Mouse (Mus musculus) Muller cell, postnatal 12 days (primary cell): ENCODE measurements around the gene Rai1.

ENCODE experiments used
- DNase-seq: peaks from one replicate; pipeline ENCODE4 v3.0.0-alpha.2; 2015; ENCODE audit errors: inconsistent ontology term

Rai1 gene

GRCm38 (mm10) chr11:60163362-60163761 lies 58.5 kb downstream of the Rai1 start:
- DNase-seq, result no peak

- DNase-seq, result no peak
These were observed 59.6 kb downstream of the Rai1 start for GRCm38 (mm10) chr11:60164450-60164849.

GRCm38 (mm10) chr11:60165076-60165475 lies 60.3 kb downstream of the Rai1 start:
- DNase-seq, result peak; percentile 46

DNA sequence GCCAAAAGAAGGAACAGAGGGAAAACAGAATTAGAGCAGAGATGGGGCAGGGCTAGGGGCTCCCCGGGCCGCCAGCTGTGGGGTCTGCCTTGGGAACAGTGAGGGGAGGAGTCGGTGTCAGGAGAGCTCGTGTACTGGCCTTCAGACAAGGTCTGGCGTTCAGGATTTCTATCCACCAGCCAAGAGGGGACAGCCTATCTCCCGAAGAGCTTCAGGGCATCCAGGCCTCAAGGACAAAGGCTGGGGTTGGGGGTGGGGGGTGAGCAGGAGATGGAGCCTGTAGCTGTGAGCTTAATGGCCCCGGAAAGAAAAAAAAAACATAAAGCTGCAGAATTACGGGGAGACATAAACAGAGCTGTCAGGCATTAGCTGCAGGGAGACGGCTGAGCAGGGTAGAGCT lies 64.0 kb downstream of the Rai1 start:
- no peak for DNase-seq

- no peak for DNase-seq
These were observed 67.3 kb downstream of the Rai1 start for GRCm38 (mm10) chr11:60172074-60172473.

DNA sequence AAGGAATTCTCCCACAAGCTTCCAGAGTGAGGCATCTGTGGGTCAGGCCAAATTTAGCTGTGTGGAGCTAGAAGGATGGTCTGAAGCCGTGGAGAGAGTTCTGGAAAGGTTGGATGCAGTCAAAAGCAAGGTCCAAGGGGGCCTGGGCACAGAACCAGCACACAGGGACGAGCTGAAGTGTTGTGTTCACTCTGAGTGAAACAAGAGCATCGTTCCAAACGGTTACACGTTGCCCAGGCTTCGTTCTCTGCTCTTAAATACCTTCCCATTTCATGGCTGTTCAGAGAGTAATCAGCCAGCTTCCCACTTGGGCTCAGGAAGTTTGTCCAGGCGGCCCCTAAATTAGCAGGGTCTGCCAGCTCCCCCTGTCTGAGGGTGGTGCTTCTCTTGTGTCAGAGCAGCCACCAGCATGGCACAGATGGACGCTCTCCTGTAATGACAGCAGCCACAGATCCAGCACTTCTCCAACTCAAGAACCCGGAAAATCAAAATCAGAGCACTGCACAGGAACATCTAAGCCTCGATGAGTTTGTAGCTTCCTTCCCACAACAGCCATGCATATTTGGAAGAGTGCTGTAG lies 68.9 kb downstream of the Rai1 start:
- DNase-seq, result no peak

GRCm38 (mm10) chr11:60175371-60176181 lies 70.8 kb downstream of the Rai1 start:
- DNase-seq, result peak; percentile 63

- DNase-seq, result peak; percentile 45
These were observed 71.6 kb downstream of the Rai1 start for GRCm38 (mm10) chr11:60176182-60176974.

- peak; percentile 72 for DNase-seq
These were observed 72.3 kb downstream of the Rai1 start for GRCm38 (mm10) chr11:60176975-60177657.

DNA sequence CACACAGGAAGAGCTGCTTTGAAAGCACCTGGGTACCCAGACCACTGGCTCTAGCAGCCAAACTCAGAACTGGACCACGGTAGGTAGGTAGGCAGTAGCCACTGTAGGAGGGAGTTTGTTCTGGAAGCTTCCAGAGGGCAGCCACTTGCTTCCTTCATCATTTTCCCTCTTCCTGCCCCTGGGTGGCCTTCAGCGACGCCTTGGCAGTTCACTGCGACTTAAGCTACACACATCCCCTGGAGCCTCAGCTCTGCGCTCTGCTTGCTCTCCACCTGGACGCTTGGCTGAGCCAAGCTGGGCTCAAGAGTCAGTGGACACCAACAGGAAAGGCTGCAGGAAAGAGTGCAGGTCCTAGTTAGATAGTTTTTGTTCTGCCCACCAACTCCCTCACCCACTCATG lies 73.2 kb downstream of the Rai1 start:
- no peak for DNase-seq

GRCm38 (mm10) chr11:60178506-60178905 lies 73.7 kb downstream of the Rai1 start:
- no peak for DNase-seq

GRCm38 (mm10) chr11:60182116-60182670 lies 77.4 kb downstream of the Rai1 start:
- peak; percentile 58 for DNase-seq

GRCm38 (mm10) chr11:60182741-60183140 lies 77.9 kb downstream of the Rai1 start:
- DNase-seq, result no peak

DNA sequence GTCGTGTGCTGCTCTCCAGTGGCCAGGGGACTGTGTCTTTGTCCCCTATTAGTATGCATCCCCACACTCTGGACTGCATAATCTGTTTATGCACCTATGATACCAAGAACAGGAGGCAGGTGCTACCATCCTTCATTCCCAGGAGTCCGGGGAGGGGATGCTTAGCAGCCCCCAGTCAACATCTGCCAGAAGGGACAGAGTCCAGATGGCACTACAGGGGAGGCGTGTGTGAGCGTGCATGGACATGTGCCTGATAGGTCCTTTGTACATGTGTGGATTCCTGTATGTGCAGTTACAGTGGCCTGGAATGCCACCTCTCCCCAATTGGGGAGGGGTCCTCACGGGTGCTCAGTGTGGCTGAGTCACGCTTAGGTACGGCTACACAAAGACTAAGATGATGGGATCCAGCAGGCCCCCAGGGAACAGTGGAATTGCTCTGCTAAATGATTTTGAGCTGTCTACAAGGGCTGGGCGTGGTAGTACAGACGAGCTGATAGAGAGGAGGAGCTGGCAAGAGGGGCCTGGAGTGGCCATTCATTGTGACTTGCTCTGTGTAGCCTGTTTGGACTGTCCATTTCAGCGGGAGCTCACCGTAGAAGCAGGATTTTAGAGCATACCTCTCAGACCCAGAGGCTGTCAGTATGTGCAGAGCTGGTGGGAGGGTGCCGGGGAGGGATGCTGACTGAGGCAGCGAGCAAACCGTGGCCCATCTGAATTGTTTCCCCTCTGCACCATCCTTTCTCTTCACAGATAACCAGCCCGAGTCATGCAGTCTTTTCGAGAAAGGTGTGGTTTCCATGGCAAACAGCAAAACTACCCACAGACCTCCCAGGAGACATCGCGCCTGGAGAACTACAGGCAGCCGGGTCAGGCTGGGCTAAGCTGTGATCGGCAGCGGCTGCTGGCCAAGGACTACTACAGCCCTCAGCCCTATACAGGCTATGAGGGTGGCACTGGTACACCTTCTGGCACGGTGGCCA lies 79.8 kb downstream of the Rai1 start:
- DNase-seq, result no peak

DNA sequence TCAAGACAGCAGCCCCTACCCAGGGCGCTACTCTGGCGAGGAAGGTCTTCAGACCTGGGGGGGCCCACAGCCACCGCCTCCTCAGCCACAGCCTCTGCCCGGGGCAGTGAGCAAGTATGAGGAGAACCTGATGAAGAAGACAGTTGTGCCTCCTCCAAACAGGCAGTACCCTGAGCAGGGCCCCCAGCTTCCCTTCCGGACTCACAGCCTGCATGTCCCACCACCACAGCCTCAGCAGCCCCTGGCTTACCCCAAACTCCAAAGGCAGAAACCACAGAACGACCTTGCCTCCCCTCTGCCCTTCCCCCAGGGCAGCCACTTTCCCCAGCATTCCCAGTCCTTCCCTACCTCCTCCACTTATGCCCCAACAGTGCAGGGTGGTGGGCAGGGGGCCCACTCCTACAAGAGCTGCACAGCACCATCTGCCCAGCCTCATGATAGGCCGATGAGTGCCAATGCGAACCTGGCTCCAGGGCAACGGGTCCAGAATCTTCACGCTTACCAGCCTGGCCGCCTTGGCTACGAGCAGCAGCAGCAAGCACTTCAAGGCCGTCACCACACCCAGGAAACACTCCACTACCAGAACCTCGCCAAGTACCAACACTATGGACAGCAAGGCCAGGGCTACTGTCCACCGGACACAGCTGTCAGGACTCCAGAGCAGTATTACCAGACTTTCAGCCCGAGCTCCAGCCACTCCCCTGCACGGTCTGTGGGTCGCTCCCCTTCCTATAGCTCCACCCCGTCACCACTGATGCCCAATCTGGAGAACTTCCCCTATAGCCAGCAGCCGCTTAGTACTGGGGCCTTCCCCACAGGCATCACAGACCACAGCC lies 80.8 kb downstream of the Rai1 start:
- DNase-seq, result no peak

GRCm38 (mm10) chr11:60187070-60187469 lies 82.3 kb downstream of the Rai1 start:
- no peak for DNase-seq

- DNase-seq, result no peak
These were observed 83.6 kb downstream of the Rai1 start for GRCm38 (mm10) chr11:60188275-60188853.

GRCm38 (mm10) chr11:60189501-60190040 lies 84.8 kb downstream of the Rai1 start:
- DNase-seq, result no peak
